ENCODE assay signal across 11 mouse cellular contexts in the genomic region with DNA sequence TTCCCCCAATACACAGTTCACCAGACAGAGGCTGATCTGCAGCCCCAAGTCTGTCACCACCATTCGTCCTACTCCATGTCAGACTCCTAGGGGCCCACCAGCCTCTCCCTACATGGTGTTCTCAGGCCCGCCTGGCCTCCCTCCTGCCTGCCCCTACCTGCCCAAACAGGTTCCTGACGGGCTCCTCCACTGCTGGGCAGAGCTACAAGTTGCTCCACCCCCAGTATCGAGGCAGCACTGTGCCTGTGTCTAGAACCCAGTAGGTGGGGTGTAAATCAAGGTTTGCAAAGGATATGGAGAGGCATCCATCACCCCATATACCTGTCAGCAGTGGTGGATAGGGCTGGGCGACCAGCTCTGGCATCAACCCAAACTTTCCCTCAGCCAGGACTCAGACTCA. TPM values are rescaled to one million over a fixed set of nuclear protein-coding genes. Genes with fewer than 3 reads are reported as not detected.
DNase-seq lines count a peak whose midpoint lies in the region; ATAC-seq and TF ChIP-seq lines count a peak whose summit lies in the region.
"Had no signal": no experiment of that assay in that cellular context is flagged by ENCODE, and none has a peak within 500 bp of the region (broad histone marks: within the 10 kb centered on the region; RNA-seq: fewer than 3 reads in every experiment).

Gene Ttll10, minus strand, starts transcription at position 154 of the 400 bp plus-strand sequence.

- H3K9ac ChIP-seq in liver, embryonic 11.5 days (ENCODE audit: low read depth, low read length) = no peak within 1 kb of the TSS
- H3K9ac ChIP-seq in intestine, postnatal 0 days (ENCODE audit: low read depth, low read length) = peak within 1 kb of the TSS; percentile 78
- H3K9ac ChIP-seq in liver, embryonic 13.5 days = no peak within 1 kb of the TSS
- H3K9ac ChIP-seq: neural tube, embryonic 12.5 days had no signal

- DNase-seq in liver, embryonic 11.5 days (ENCODE audit: low spot score) = no peak
- no peak for DNase-seq in liver
- DNase-seq in liver, embryonic 13.5 days = no peak
- DNase-seq in urinary bladder, postnatal 14 days (ENCODE audit: low spot score) = peak; percentile 87
- no peak for DNase-seq in gastrocnemius, postnatal 36 days
- no peak for DNase-seq in layer of hippocampus, adult 9-11 months
- DNase-seq in adipocyte (ENCODE audit: low spot score) = no peak
- DNase-seq: left cerebral cortex, postnatal 4 days; thymus, postnatal 36 days had no signal

- no peak within 1 kb of the TSS for H3K27ac ChIP-seq in liver, embryonic 11.5 days (ENCODE audit: low read depth, low read length)
- peak within 1 kb of the TSS; percentile 95 for H3K27ac ChIP-seq in intestine, postnatal 0 days (ENCODE audit: low read depth, low read length)
- no peak within 1 kb of the TSS for H3K27ac ChIP-seq in liver, embryonic 13.5 days
- H3K27ac ChIP-seq: neural tube, embryonic 12.5 days had no signal

- ATAC-seq in liver, embryonic 11.5 days (replicated peaks; ENCODE audit: low FRiP score) = peak; percentile 34; the same call in 1 of the 2 replicates
- peak; percentile 80 for ATAC-seq in intestine, postnatal 0 days
- ATAC-seq in liver, embryonic 13.5 days (ENCODE audit: low read depth) = 0 out of 2 replicates have a peak, but pooled peaks have one; percentile 15

- WGBS in liver, embryonic 11.5 days = 41% methylated on average over 5 of the region's 5 CpGs
- 10% methylated on average over 5 of the region's 5 CpGs for WGBS in intestine, postnatal 0 days
- 41% methylated on average over 5 of the region's 5 CpGs for WGBS in liver, embryonic 13.5 days (ENCODE audit: insufficient replicate concordance)

- 0 out of 2 replicates have a peak, but pooled peaks cover 2% of the 10 kb centered on the region for H3K27me3 ChIP-seq in liver, embryonic 11.5 days (replicated peaks; ENCODE audit: control insufficient read depth, insufficient read depth, low read length)
- H3K27me3 ChIP-seq in intestine, postnatal 0 days (replicated peaks; ENCODE audit: control insufficient read depth, insufficient read depth, low read length) = no peaks in the 10 kb centered on the region
- H3K27me3 ChIP-seq in liver, embryonic 13.5 days = no peaks in the 10 kb centered on the region; the same call in 1 of the 2 replicates

- H3K36me3 ChIP-seq in liver, embryonic 11.5 days (ENCODE audit: control insufficient read depth, insufficient read depth, low read length) = no peaks in the 10 kb centered on the region
- no peaks in the 10 kb centered on the region for H3K36me3 ChIP-seq in intestine, postnatal 0 days (ENCODE audit: control insufficient read depth, insufficient read depth)
- no peaks in the 10 kb centered on the region for H3K36me3 ChIP-seq in liver, embryonic 13.5 days
- H3K36me3 ChIP-seq: neural tube, embryonic 12.5 days had no signal

- H3K4me1 ChIP-seq in liver, embryonic 11.5 days (replicated peaks; ENCODE audit: control insufficient read depth, insufficient read depth, low read length) = no peaks in the 10 kb centered on the region
- H3K4me1 ChIP-seq in intestine, postnatal 0 days (replicated peaks; ENCODE audit: control insufficient read depth, insufficient read depth, low read length) = no peaks in the 10 kb centered on the region
- H3K4me1 ChIP-seq in liver, embryonic 13.5 days (replicated peaks) = peaks cover 4% of the 10 kb centered on the region

- TF ChIP-seq CTCF in intestine, postnatal 0 days (IDR thresholded peaks at IDR 0.05; ENCODE audit: low read depth) = peak; percentile 26

- no peak within 1 kb of the TSS for H3K4me2 ChIP-seq in liver, embryonic 11.5 days
- H3K4me2 ChIP-seq in intestine, postnatal 0 days (replicated peaks; ENCODE audit: low read depth) = peak within 1 kb of the TSS; percentile 68
- H3K4me2 ChIP-seq in liver, embryonic 13.5 days = no peak within 1 kb of the TSS
- H3K4me2 ChIP-seq: neural tube, embryonic 12.5 days had no signal

- no peaks in the 10 kb centered on the region for H3K9me3 ChIP-seq in liver, embryonic 11.5 days (ENCODE audit: control insufficient read depth, low read length)
- H3K9me3 ChIP-seq in intestine, postnatal 0 days (ENCODE audit: control insufficient read depth) = no peaks in the 10 kb centered on the region
- no peaks in the 10 kb centered on the region for H3K9me3 ChIP-seq in liver, embryonic 13.5 days (replicated peaks)
- H3K9me3 ChIP-seq: neural tube, embryonic 12.5 days had no signal

- intact Hi-C loops in gastrocnemius, postnatal 36 days (cut with DNase I) = no loop called here

- no peak within 1 kb of the TSS for H3K4me3 ChIP-seq in liver, embryonic 11.5 days (ENCODE audit: low read depth, low read length)
- H3K4me3 ChIP-seq in intestine, postnatal 0 days (ENCODE audit: low read depth, low read length) = peak within 1 kb of the TSS; percentile 45
- no peak within 1 kb of the TSS for H3K4me3 ChIP-seq in liver, embryonic 13.5 days (replicated peaks)
- H3K4me3 ChIP-seq: neural tube, embryonic 12.5 days had no signal

RNA-seq across cellular contexts. Expression of gene Ttll10, which starts in this region (rescaled TPM):
- 0.12 and 0.56 TPM in 2 replicates for polyA plus RNA-seq in liver, embryonic 11.5 days (2014; fragmentation: Nextera tagmentation; extraction: Ambion mirVana)
- polyA plus RNA-seq in intestine, postnatal 0 days (2015; fragmentation: Nextera tagmentation; extraction: Ambion mirVana) = 2.1 and 2.6 TPM in 2 replicates
- polyA plus RNA-seq in liver, embryonic 13.5 days (2015; fragmentation: Nextera tagmentation; extraction: Ambion mirVana) = 0.12 and 0.20 TPM in 2 replicates
- total RNA-seq in gastrocnemius, postnatal 36 days (2021) = not detected
- total RNA-seq: left cerebral cortex, postnatal 4 days had no signal

Comparison
In these comparisons a context has a peak if more than half of its experiments do, and no peak if none do; other contexts are left out.
1. Peak in ATAC-seq in liver, embryonic 11.5 days; RNA of the gene not detected or under 1 TPM.
2. Peak in ATAC-seq in liver, embryonic 13.5 days; RNA of the gene not detected or under 1 TPM.
3. ATAC-seq: peak in every context shown above with its lines; median percentile 80 in intestine, postnatal 0 days; 34 in liver, embryonic 11.5 days; 15 in liver, embryonic 13.5 days.